Mouse (Mus musculus) megakaryocyte, embryonic 14.5 days (primary cell): ENCODE results near the gene Slc35g2.

Source experiments
- FLI1 ChIP-seq: IDR thresholded peaks from 2 replicates; pipeline ENCODE4 v1.6.1; 2012; ENCODE audit warnings: low read length, inconsistent platforms, mixed read lengths
- GATA1 ChIP-seq: IDR thresholded peaks from 3 replicates; pipeline ENCODE4 v1.6.1; 2012; ENCODE audit warnings: mixed read lengths, low read length, inconsistent platforms, borderline replicate concordance

DNA sequence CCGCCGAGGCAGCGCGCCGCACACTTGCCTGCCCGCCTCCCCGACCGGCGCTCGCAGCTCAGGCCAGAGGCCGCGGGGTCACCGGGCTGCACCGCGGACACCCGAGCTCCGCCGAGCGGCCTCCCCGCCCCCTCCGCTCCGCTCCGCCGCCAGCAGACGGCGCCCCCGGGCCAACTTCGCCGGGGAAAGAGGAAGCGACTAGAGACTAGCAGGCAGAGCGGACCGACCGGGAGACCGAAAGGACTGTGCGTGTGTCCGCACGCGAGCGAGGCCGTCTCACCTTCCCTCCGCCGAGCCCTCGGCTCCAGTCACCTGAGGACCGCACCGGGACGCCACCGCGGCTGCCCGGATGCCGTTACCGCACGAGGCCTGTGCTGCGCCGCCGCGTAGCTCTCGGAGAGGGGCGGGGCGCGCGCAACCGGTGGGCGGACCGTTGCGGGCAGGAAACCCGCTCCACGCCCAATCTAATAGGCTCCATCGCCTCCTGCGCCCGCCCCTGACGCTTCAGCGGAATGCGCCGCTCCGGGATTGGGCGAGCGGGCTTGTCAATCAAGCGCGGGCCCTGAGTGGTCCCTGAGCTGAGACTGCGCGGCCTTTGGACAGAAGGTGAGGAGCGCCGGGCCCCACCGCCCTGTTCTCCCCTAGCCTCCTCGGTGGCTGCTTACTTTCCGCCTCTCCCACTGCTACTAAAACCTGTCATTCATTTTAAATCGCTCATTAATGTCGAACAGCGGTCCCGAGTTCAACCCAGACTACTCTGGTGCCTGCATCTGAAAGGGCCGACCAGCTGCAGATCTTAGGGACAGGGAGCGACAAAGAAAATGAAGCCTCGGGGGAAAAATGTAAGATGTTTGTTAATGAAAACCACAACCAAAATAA, 24.9 kb downstream of the Slc35g2 start, which contains the start of gene Nck1:
- TF ChIP-seq GATA1 (no peak), FLI1 (no peak)
